Mouse (Mus musculus) hindbrain, embryonic 15.5 days (tissue): ENCODE data around the gene Fcrl5. TPM values are rescaled to one million over a fixed set of nuclear protein-coding genes. Genes with fewer than 3 reads are reported as not detected.
A peak's percentile ranks its signal among the peaks of the same experiment; 100 is the strongest.

ENCODE experiments used
- ATAC-seq: fragments of 200-750 bp; cut with Nextera tagmentation; 2 replicates; pipeline ENCODE4 v1.8.0; 2017; ENCODE audit warnings: low read depth, moderate number of reproducible peaks, moderate TSS enrichment; ENCODE audit not compliant: low FRiP score
- H3K27ac ChIP-seq: fragments of 300-500 bp; sonication (generic); replicated peaks from 2 replicates; pipeline ENCODE4 v1.5.1; 2015; ENCODE audit warnings: mild to moderate bottlenecking, inconsistent platforms
- H3K27me3 ChIP-seq: fragments of 300-500 bp; sonication (generic); 2 replicates; pipeline ENCODE4 v1.6.1; 2015; ENCODE audit warnings: control low read depth, inconsistent platforms
- H3K36me3 ChIP-seq: fragments of 300-500 bp; sonication (generic); 2 replicates; pipeline ENCODE4 v1.6.1; 2015; ENCODE audit warnings: control low read depth, inconsistent platforms
- H3K4me1 ChIP-seq: fragments of 300-500 bp; sonication (generic); replicated peaks from 2 replicates; pipeline ENCODE4 v1.6.1; 2015; ENCODE audit warnings: control low read depth, inconsistent platforms
- H3K4me2 ChIP-seq: fragments of 300-500 bp; sonication (generic); 2 replicates; pipeline ENCODE4 v1.6.1; 2015; ENCODE audit warnings: moderate library complexity, mild to moderate bottlenecking, inconsistent platforms
- H3K4me3 ChIP-seq: fragments of 300-500 bp; sonication (generic); 2 replicates; pipeline ENCODE4 v1.5.1; 2015; ENCODE audit warnings: mild to moderate bottlenecking, inconsistent platforms
- H3K9ac ChIP-seq: fragments of 300-500 bp; sonication (generic); 2 replicates; pipeline ENCODE4 v1.6.1; 2015; ENCODE audit warnings: inconsistent platforms
- H3K9me3 ChIP-seq: fragments of 300-500 bp; sonication (generic); 2 replicates; pipeline ENCODE4 v1.6.1; 2016; ENCODE audit warnings: control low read depth, inconsistent platforms
- WGBS: fragments of 180-500 bp; shearing (Covaris S2); methylation state at CpG from one replicate; pipeline ENCODE4 v1.1.7; 2015; 5-methylcytosine and 5-hydroxymethylcytosine counted together
- polyA plus RNA-seq: library from polyadenylated mRNA; unstranded; fragments of >200 nt; fragmentation: Nextera tagmentation; extraction: Ambion mirVana; gene quantifications from 2 replicates; pipeline ENCODE4 v1.2.1, GENCODE M21; 2015

Gene Fcrl5
- polyA plus RNA-seq, 1 experiment from 2014 or later: not detected

DNA sequence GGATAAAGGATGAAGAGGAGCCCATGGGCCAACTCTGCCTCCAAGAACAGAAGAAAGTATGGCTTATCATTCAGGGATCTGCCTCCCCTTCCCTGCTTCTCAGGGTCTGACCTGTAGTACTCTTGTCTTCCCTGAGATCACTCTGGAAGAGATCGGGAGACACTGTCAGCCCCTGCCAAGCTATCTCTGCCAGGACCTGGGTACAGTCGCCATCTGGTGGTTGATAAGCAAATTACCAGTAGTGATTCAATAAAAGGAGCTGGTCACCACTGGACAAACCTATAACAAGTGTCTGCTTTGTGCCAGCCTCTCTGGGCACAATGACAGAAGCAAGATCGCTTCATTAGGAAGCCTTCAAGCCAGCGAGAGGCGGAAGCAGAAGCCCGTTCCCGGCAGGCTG, 68.8 kb downstream of the Fcrl5 start:
- no peaks in the 10 kb centered on the region for H3K9me3 ChIP-seq
- H3K36me3 ChIP-seq: no peaks in the 10 kb centered on the region
- no peak overlapping the region for H3K4me2 ChIP-seq
- ATAC-seq: peak; percentile 67
- no peak overlapping the region for H3K9ac ChIP-seq
- 22% methylated on average over 7 of the region's 7 CpGs for WGBS
- H3K27me3 ChIP-seq: no peaks in the 10 kb centered on the region
- H3K4me1 ChIP-seq: peaks cover 6% of the 10 kb centered on the region
- H3K4me3 ChIP-seq: no peak overlapping the region
- no peak overlapping the region for H3K27ac ChIP-seq

DNA sequence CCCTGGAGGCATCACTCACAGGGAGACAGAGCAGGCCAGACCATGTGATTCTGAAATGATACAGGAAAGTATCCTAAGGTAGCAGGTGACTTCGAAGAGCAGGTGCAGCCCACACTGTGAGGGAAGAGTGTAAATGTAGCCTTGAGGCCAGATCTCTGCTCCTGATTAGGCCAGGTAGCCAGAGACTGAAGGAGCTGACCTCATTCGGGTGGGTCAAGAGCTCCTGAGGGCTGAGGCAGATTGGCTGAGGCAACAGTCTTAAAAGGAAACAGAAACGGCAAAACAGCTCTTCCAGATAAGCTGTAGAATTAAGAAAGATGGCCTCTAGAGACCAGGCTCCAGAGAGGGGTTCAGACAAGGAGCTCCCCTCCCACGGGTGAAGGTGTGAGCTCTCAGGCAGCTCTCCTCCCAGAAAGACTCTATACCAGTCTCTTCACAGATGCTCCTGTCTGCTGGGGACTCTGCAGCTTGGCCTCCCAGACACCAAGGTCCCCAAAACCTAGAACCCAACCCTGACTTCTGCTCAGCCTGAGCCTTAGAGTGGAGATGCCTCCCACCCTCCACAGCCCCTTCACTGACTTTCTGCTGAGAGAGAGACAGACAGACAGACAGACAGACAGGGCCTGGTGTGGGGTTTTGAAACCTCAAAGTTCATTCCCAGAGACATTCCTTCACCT, 69.3 kb downstream of the Fcrl5 start:
- H3K27me3 ChIP-seq: no peaks in the 10 kb centered on the region
- 69% methylated on average over 4 of the region's 4 CpGs for WGBS
- no peaks in the 10 kb centered on the region for H3K9me3 ChIP-seq
- no peak overlapping the region for H3K9ac ChIP-seq
- ATAC-seq: 0 out of 2 replicates have a peak, but pooled peaks have one; percentile 31
- no peak overlapping the region for H3K4me2 ChIP-seq
- peaks cover 6% of the 10 kb centered on the region for H3K4me1 ChIP-seq
- no peak overlapping the region for H3K4me3 ChIP-seq
- no peaks in the 10 kb centered on the region for H3K36me3 ChIP-seq
- H3K27ac ChIP-seq: no peak overlapping the region

DNA sequence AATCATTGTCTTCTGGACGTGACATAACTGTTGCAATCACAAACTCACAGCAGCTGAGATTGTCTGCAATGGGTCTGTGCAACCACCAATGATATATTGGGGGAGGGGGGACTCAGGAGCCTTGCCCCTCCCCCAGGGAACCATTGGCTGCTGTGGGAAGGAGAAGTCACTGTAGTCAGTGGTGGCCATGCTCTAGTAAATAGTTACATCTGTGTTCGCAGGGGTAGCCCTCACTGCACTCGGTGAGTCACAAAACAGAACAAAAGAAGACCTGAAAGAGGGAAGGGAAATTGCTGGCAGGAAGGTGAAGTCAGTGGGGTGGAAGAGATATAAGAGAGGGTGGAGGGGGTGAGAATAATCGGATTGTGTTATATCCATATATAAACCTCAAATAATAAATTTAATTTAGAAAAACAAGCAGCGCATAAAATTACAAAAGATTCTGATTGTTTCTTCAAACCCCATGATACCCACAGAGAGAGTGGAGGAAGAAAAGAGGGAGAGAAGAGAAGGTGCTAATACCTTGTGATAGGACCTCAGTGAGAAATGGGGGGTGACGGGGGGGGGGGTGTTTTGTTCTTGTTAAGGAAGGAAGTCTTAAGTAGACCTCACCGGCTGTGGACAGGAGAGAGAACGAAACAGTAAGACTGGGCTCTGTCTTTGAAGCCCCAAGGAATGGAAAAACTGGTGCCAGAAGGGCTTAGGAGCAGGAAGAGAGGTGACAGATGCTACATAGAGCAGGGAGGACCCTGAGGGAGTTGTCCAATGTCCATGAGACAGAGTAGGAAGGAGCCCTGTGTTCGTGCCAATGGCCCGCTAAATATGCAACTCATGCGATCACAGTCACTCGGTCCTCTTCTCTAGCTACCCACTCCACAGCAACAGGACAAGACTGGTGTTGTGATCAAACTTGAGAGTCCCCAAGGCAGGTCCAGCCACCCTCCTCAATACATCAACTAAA, 71.2 kb downstream of the Fcrl5 start:
- Histone ChIP-seq H3K9me3 (no peaks in the 10 kb centered on the region), H3K4me3 (no peak overlapping the region), H3K9ac (no peak overlapping the region), H3K27ac (no peak overlapping the region), H3K4me2 (no peak overlapping the region), H3K4me1 (peaks cover 6% of the 10 kb centered on the region), H3K36me3 (no peaks in the 10 kb centered on the region), H3K27me3 (no peaks in the 10 kb centered on the region)
- WGBS: 72% methylated on average over 12 of the region's 12 CpGs
- no peak for ATAC-seq

DNA sequence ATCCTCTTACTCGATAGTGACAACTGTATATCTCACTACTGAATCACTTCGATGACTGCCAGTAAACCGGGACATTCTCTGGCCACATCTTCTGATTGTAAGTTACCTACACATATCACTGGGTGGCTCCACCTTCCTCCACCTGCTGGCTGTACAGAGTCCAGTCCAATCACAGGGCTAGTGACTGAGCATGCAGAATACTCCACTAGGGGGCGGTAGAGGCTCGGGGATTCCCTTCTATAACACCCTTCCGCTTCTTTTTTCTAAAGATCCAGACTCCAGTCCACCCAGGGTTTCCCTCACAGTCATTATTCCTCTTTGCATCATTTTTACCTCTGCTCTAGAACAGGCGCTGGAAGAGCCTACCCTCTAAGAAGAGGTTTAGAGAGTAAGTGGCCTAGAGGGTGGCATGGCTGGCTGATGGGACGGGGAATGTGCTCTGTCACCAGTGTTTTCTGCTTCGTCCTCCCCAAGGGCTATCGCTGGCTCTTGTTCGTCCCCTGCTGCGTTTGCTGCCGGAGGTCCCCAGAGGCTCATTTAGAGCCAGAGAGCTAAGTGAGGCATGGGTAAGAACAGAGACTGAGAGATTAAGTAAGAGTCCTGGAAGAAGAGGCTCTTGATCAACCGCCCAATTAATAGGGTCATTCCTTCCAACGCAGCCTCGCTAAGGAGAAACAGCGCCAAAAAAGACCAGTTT, 72.8 kb downstream of the Fcrl5 start:
- peak overlapping the region; percentile 38 for H3K4me2 ChIP-seq
- peaks cover 6% of the 10 kb centered on the region for H3K4me1 ChIP-seq
- 30% methylated on average over 17 of the region's 17 CpGs for WGBS
- no peaks in the 10 kb centered on the region for H3K36me3 ChIP-seq
- no peak overlapping the region for H3K27ac ChIP-seq
- no peaks in the 10 kb centered on the region for H3K27me3 ChIP-seq
- peak; percentile 82; the same call in 1 of the 2 replicates for ATAC-seq
- H3K9me3 ChIP-seq: no peaks in the 10 kb centered on the region
- no peak overlapping the region for H3K4me3 ChIP-seq
- peak overlapping the region; percentile 16; the same call in 1 of the 2 replicates for H3K9ac ChIP-seq

DNA sequence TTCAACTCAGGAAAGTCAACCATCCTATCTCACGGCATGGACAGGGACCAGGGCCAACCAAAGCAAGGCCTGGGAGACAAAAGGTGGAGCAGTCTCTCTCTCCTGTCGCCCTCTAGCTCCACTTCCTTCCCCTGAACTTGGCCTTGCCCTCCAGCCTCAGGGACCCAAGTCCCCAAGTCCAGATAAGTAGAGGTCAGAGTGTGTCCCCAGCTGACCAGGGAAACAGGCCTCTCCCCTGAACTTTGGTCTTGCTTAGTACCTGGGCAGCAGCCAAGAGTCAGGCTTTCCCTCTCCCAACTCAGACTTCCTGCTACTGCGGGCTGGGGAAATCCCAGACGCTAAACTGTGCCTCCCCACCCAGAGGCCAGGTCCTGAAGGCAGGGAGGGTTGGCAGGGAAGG, 73.5 kb downstream of the Fcrl5 start:
- ATAC-seq: no peak
- H3K4me1 ChIP-seq: peaks cover 6% of the 10 kb centered on the region
- H3K4me3 ChIP-seq: no peak overlapping the region
- no peak overlapping the region for H3K27ac ChIP-seq
- no peak overlapping the region for H3K4me2 ChIP-seq
- 65% methylated on average over 4 of the region's 4 CpGs for WGBS
- H3K27me3 ChIP-seq: no peaks in the 10 kb centered on the region
- no peaks in the 10 kb centered on the region for H3K9me3 ChIP-seq
- H3K36me3 ChIP-seq: no peaks in the 10 kb centered on the region
- no peak overlapping the region for H3K9ac ChIP-seq

DNA sequence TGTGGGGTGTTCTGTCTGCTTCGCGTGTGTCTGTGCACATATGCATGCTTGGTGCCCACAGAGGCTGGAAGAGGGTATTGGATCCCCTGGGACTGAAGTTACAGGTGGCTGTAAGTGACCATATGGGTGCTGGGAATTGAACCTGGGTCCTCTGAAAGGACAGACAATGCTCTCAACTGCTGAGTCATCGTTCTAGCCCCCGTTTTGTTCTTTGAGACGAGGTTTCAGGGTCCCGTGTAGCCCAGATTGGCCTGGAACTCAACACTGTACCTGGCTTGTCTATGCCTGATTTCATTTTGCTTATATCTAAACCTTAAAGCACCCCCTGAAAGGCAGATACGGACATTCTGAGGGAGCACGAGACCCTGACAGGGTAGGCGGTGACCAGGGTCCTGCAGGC, 75.3 kb downstream of the Fcrl5 start:
- Histone ChIP-seq H3K36me3 (no peaks in the 10 kb centered on the region), H3K27ac (no peak overlapping the region), H3K9ac (no peak overlapping the region), H3K9me3 (no peaks in the 10 kb centered on the region), H3K27me3 (no peaks in the 10 kb centered on the region), H3K4me2 (no peak overlapping the region), H3K4me1 (peaks cover 6% of the 10 kb centered on the region), H3K4me3 (no peak overlapping the region)
- WGBS: 91% methylated on average over 9 of the region's 9 CpGs
- no peak for ATAC-seq

DNA sequence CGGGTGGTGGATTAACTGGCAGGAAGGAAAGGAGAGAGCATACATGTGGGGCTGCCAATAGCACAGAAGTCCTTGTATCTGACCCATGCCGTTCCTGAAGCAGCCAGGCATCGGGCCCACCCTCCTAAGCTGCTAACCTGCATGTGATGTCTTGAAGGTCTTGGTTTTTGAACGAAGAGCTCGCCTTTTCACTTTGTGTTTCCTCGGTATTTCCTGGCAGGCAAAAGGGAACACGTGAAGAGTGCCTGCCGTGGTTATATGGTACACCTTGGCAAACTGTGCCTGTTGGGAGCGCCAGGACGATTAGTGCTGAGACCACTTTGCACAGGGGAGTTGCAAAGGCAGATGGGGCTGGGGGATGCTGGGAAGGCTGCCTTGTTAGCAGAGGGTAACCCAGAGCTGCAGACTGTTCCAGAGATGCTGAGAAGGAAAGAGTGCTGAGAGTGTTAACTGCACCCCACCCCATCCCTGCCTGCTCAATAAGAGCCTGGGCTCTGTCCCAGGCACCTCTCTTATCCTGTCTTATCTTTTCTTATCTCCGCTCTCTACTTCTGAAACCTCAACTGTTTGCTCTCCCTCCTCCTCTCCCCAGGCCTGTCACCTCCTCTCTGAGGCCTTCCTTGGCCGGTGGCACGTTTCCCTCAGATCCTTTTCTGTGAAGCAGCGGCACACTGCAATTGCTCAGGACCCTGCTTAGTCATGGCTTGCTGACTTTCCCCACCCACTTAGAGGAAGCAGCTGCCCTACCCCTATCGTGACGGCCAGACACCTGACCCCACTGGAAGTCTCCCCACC, 76.6 kb downstream of the Fcrl5 start:
- WGBS: 59% methylated on average over 16 of the region's 16 CpGs
- no peak for ATAC-seq

DNA sequence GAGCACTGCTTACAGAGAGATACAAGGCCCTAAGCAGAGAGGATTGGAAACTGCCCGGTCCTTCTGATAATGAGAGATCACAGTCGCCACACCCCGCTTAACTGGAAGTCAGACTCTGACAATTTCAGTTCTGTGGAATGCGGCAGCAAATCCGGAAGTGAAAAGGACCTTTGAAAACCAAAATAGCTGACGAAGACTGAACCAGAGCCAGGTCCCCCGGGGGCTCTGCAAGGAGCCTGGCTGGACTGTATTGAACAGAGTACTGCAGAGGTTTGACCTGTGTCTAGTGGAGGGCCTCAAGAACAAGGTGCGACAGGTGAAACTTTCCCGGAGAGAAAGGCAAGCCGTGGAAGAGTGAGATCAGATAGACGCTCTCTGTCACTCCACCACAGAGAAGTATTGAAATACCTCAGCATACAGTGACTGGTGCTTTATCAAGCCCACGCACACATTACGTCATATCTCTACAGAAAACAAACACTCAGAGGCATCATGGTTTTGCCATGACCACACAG, 80.1 kb downstream of the Fcrl5 start:
- no peak overlapping the region for H3K9ac ChIP-seq
- WGBS: 64% methylated on average over 13 of the region's 13 CpGs
- no peak overlapping the region for H3K4me2 ChIP-seq
- no peak for ATAC-seq
- H3K4me3 ChIP-seq: no peak overlapping the region
- no peak overlapping the region for H3K27ac ChIP-seq
- no peaks in the 10 kb centered on the region for H3K4me1 ChIP-seq
- H3K36me3 ChIP-seq: no peaks in the 10 kb centered on the region
- no peaks in the 10 kb centered on the region for H3K9me3 ChIP-seq
- no peaks in the 10 kb centered on the region for H3K27me3 ChIP-seq

More for the DNA sequence above, 76.6 kb downstream of the Fcrl5 start:
- Histone ChIP-seq H3K9ac (no peak overlapping the region), H3K4me1 (peaks cover 6% of the 10 kb centered on the region), H3K4me3 (no peak overlapping the region), H3K27me3 (no peaks in the 10 kb centered on the region), H3K9me3 (no peaks in the 10 kb centered on the region), H3K27ac (no peak overlapping the region), H3K4me2 (no peak overlapping the region), H3K36me3 (no peaks in the 10 kb centered on the region)

DNA sequence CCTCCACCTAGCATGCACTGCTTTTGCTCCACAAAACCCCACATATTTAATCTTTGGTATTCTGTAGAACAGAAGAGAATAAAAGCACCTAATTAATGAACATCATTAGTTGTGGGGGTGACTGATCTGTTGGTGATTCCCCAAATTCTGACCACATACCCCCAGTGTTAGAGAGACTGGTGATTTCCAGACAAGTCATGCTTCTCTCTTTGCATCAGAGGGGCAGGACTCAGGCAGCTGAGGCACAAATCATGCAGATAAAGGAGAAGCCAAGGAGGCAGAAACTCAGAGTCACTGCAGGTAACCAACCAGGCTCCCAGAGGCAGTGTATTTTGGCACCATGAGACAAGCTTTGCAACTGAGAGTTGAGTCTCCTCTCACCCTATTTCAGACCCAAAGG, 82.9 kb downstream of the Fcrl5 start:
- H3K4me2 ChIP-seq: no peak overlapping the region

DNA sequence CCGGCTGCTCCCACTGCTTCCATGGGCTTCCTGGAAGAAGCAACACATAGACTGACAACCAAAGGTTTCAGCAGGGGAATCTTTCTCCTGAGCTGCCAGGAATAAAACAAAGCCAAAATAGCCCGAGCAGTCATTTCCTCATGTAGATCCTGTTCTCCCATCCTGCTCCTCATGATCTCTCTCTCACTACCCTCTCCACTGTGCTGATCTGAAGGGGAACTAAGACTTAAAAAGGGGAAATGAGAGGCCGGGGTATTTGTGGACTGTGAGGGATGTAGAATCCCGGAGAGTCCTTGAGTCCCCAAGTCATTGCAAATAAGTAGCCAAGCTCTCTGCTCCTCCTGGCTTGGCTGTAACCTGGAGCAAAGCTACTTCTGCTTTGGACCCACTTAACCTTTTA, 85.6 kb downstream of the Fcrl5 start:
- Histone ChIP-seq H3K27me3 (no peaks in the 10 kb centered on the region), H3K9ac (no peak overlapping the region), H3K4me3 (no peak overlapping the region), H3K27ac (no peak overlapping the region), H3K4me2 (no peak overlapping the region), H3K9me3 (no peaks in the 10 kb centered on the region), H3K36me3 (no peaks in the 10 kb centered on the region), H3K4me1 (peaks cover 6% of the 10 kb centered on the region)
- WGBS: 87% methylated on average over 4 of the region's 4 CpGs
- ATAC-seq: no peak

More for the DNA sequence above, 82.9 kb downstream of the Fcrl5 start:
- Histone ChIP-seq H3K4me1 (no peaks in the 10 kb centered on the region), H3K27ac (no peak overlapping the region), H3K27me3 (no peaks in the 10 kb centered on the region), H3K9ac (no peak overlapping the region), H3K4me3 (no peak overlapping the region), H3K36me3 (no peaks in the 10 kb centered on the region), H3K9me3 (no peaks in the 10 kb centered on the region)
- ATAC-seq: no peak

DNA sequence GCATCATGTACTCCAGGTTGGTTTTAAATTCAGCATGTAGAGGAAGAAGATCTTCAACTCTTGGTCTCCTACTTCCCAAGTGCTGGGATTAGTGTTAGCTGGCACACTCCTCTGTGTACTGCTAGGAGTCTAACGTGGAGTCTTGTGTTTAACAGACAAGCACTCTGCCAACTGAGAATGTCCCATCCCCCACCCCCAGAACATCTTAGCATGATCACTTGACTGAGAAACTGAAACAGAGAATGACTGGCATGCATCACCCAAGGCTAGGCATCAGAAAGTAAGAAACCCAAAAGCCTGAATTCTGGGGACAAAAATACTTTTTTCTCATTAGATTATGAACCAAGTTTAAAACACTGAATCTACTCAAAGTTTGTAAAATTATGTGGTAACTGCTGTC, 86.3 kb downstream of the Fcrl5 start:
- Histone ChIP-seq H3K4me1 (peaks cover 13% of the 10 kb centered on the region), H3K27me3 (no peaks in the 10 kb centered on the region), H3K27ac (no peak overlapping the region), H3K4me2 (no peak overlapping the region), H3K9ac (no peak overlapping the region), H3K9me3 (no peaks in the 10 kb centered on the region), H3K36me3 (no peaks in the 10 kb centered on the region), H3K4me3 (no peak overlapping the region)
- ATAC-seq: no peak
- 72% methylated on average over 1 of the region's 1 CpGs for WGBS
